Mouse (Mus musculus) CH12.LX (cell line): ENCODE measurements around the gene Ikzf3. TPM values are rescaled to one million over a fixed set of nuclear protein-coding genes. Genes with fewer than 3 reads are reported as not detected.

ENCODE experiments used
- DNase-seq: peaks from one replicate; pipeline ENCODE4 v3.0.0-alpha.2; 2013; ENCODE audit errors: extremely low read depth
- H3K27ac ChIP-seq: 2 replicates; pipeline ENCODE4 v1.5.1; 2012; ENCODE audit warnings: low read depth, mild to moderate bottlenecking, control low read depth, moderate library complexity; ENCODE audit not compliant: insufficient read depth
- H3K27me3 ChIP-seq: replicated peaks from 2 replicates; pipeline ENCODE3; 2012; ENCODE audit warnings: inconsistent platforms
- H3K36me3 ChIP-seq, 2 experiments: replicated peaks in 1 of 2; 2 replicates each; pipeline versions ENCODE3 to v1.6.1; 2012; ENCODE audit warnings: inconsistent platforms in 1 of 2, low read length in 1 of 2, mild to moderate bottlenecking in 1 of 2, mixed read lengths in 1 of 2, moderate library complexity in 1 of 2; ENCODE audit not compliant: control insufficient read depth in 1 of 2, insufficient read depth in 1 of 2
- H3K4me1 ChIP-seq, 2 experiments: 2 replicates each; pipeline ENCODE4 v1.6.1; 2012; ENCODE audit warnings: inconsistent platforms in 1 of 2, moderate library complexity in 1 of 2; ENCODE audit not compliant: insufficient read depth in 2 of 2, control insufficient read depth in 1 of 2
- H3K4me2 ChIP-seq: 2 replicates; pipeline ENCODE4 v1.6.1; 2012; ENCODE audit warnings: low read depth, mild to moderate bottlenecking, control low read depth; ENCODE audit not compliant: poor library complexity, insufficient read depth, severe bottlenecking
- H3K4me3 ChIP-seq, 3 experiments: fragments of 150-350 bp in 1 of 3; sonication (generic) in 1 of 3; replicated peaks in 1 of 3; 2 replicates each; pipeline versions ENCODE3 to v1.5.1; 2011 to 2012; ENCODE audit warnings: low read depth in 2 of 3, low read length in 2 of 3, mild to moderate bottlenecking in 2 of 3, moderate library complexity in 2 of 3, control low read depth in 1 of 3, improper control_type of control experiment in 1 of 3, inconsistent platforms in 1 of 3, mixed read lengths in 1 of 3; ENCODE audit not compliant: poor library complexity in 1 of 3
- H3K79me2 ChIP-seq: replicated peaks from 2 replicates; pipeline ENCODE4 v1.6.1; 2012; ENCODE audit warnings: mild to moderate bottlenecking, moderate library complexity; ENCODE audit not compliant: control insufficient read depth, poor library complexity, insufficient read depth, severe bottlenecking; ENCODE audit errors: extremely low read depth
- H3K9ac ChIP-seq: 2 replicates; pipeline ENCODE4 v1.6.1; 2012; ENCODE audit warnings: low read depth, mild to moderate bottlenecking, control low read depth, moderate library complexity; ENCODE audit not compliant: insufficient read depth
- H3K9me3 ChIP-seq: replicated peaks from 2 replicates; pipeline ENCODE3; 2012; ENCODE audit warnings: low read length, inconsistent platforms, mixed read lengths
- BHLHE40 ChIP-seq: IDR thresholded peaks from 2 replicates; pipeline ENCODE4 v1.6.1; 2011; ENCODE audit warnings: mild to moderate bottlenecking, low read depth, low read length, improper control_type of control experiment
- CHD1 ChIP-seq: IDR thresholded peaks from 2 replicates; pipeline ENCODE4 v1.6.1; 2012; ENCODE audit warnings: low read depth, low read length, improper control_type of control experiment, inconsistent platforms
- CHD2 ChIP-seq: IDR thresholded peaks from 2 replicates; pipeline ENCODE4 v1.6.1; 2011; ENCODE audit warnings: low read length, improper control_type of control experiment
- CTCF ChIP-seq, 2 experiments: IDR thresholded peaks in 1 of 2; conservative IDR thresholded peaks in 1 of 2; 2 replicates each; pipeline ENCODE4 v1.5.1; 2011 to 2012; ENCODE audit warnings: low read depth in 2 of 2, low read length in 2 of 2, improper control_type of control experiment in 1 of 2, inconsistent platforms in 1 of 2, mild to moderate bottlenecking in 1 of 2, moderate library complexity in 1 of 2
- E2F4 ChIP-seq: IDR thresholded peaks from 2 replicates; pipeline ENCODE4 v1.6.1; 2011; ENCODE audit warnings: low read depth, low read length, improper control_type of control experiment; ENCODE audit not compliant: insufficient replicate concordance
- ELF1 ChIP-seq: IDR thresholded peaks from 2 replicates; pipeline ENCODE4 v1.6.1; 2014; ENCODE audit warnings: low read depth, mild to moderate bottlenecking, inconsistent platforms, low read length, improper control_type of control experiment
- EP300 ChIP-seq: IDR thresholded peaks from 2 replicates; pipeline ENCODE4 v1.6.1; 2011; ENCODE audit warnings: low read length, improper control_type of control experiment
- ETS1 ChIP-seq: conservative IDR thresholded peaks from 2 replicates; pipeline ENCODE4 v1.6.1; 2012; ENCODE audit warnings: low read depth, mild to moderate bottlenecking, inconsistent platforms, low read length, improper control_type of control experiment, moderate library complexity
- GABPA ChIP-seq: IDR thresholded peaks from 2 replicates; pipeline ENCODE4 v1.6.1; 2012; ENCODE audit warnings: low read depth, low read length, improper control_type of control experiment, inconsistent platforms; ENCODE audit not compliant: insufficient replicate concordance
- HCFC1 ChIP-seq: IDR thresholded peaks from 2 replicates; pipeline ENCODE4 v1.6.1; 2012; ENCODE audit warnings: low read depth, mild to moderate bottlenecking, inconsistent platforms, low read length, improper control_type of control experiment
- IRF4 ChIP-seq: IDR thresholded peaks from 2 replicates; pipeline ENCODE4 v1.6.1; 2014; ENCODE audit warnings: low read depth, mild to moderate bottlenecking, inconsistent platforms, low read length, improper control_type of control experiment
- JUN ChIP-seq: IDR thresholded peaks from 2 replicates; pipeline ENCODE4 v1.6.1; 2011; ENCODE audit warnings: low read depth, mild to moderate bottlenecking, low read length, improper control_type of control experiment, moderate library complexity; ENCODE audit not compliant: insufficient read depth
- JUND ChIP-seq: conservative IDR thresholded peaks from 2 replicates; pipeline ENCODE4 v1.6.1; 2011; ENCODE audit warnings: low read depth, low read length, improper control_type of control experiment
- KAT2A ChIP-seq: IDR thresholded peaks from 2 replicates; pipeline ENCODE4 v1.6.1; 2012; ENCODE audit warnings: low read length, improper control_type of control experiment, inconsistent platforms; ENCODE audit not compliant: insufficient replicate concordance
- MAFK ChIP-seq: IDR thresholded peaks from 2 replicates; pipeline ENCODE4 v1.6.1; 2011; ENCODE audit warnings: low read length, improper control_type of control experiment; ENCODE audit not compliant: insufficient replicate concordance
- MAX ChIP-seq: IDR thresholded peaks from 2 replicates; pipeline ENCODE4 v1.6.1; 2011; ENCODE audit warnings: low read length, improper control_type of control experiment
- MAZ ChIP-seq: IDR thresholded peaks from 2 replicates; pipeline ENCODE4 v1.6.1; 2012; ENCODE audit warnings: low read depth, mild to moderate bottlenecking, inconsistent platforms, low read length, improper control_type of control experiment, moderate library complexity
- MEF2A ChIP-seq: IDR thresholded peaks from 2 replicates; pipeline ENCODE4 v1.6.1; 2014; ENCODE audit warnings: low read depth, mild to moderate bottlenecking, inconsistent platforms, low read length, improper control_type of control experiment, borderline replicate concordance
- MXI1 ChIP-seq: IDR thresholded peaks from 2 replicates; pipeline ENCODE4 v1.6.1; 2011; ENCODE audit warnings: mild to moderate bottlenecking, low read depth, low read length, improper control_type of control experiment
- MYC ChIP-seq: IDR thresholded peaks from 2 replicates; pipeline ENCODE4 v1.6.1; 2011; ENCODE audit warnings: low read depth, mild to moderate bottlenecking, improper control_type of control experiment, low read length
- NELFE ChIP-seq: IDR thresholded peaks from 2 replicates; pipeline ENCODE4 v1.6.1; 2011; ENCODE audit warnings: low read depth, low read length, improper control_type of control experiment
- NRF1 ChIP-seq: IDR thresholded peaks from 2 replicates; pipeline ENCODE4 v1.6.1; 2014; ENCODE audit warnings: low read depth, mild to moderate bottlenecking, inconsistent platforms, low read length, improper control_type of control experiment, moderate library complexity
- PAX5 ChIP-seq: IDR thresholded peaks from 2 replicates; pipeline ENCODE4 v1.6.1; 2012; ENCODE audit warnings: low read length, inconsistent platforms, mixed read lengths
- POLR2A ChIP-seq: IDR thresholded peaks from 2 replicates; pipeline ENCODE4 v1.6.1; 2011; ENCODE audit warnings: low read depth, mild to moderate bottlenecking, improper control_type of control experiment, low read length
- POLR2AphosphoS2 ChIP-seq: IDR thresholded peaks from 2 replicates; pipeline ENCODE4 v1.6.1; 2011; ENCODE audit warnings: low read depth, low read length, improper control_type of control experiment
- RAD21 ChIP-seq: IDR thresholded peaks from 2 replicates; pipeline ENCODE4 v1.6.1; 2011; ENCODE audit warnings: low read depth, mild to moderate bottlenecking, low read length, improper control_type of control experiment, moderate library complexity
- RCOR1 ChIP-seq: conservative IDR thresholded peaks from 2 replicates; pipeline ENCODE4 v1.6.1; 2012; ENCODE audit warnings: low read depth, mild to moderate bottlenecking, inconsistent platforms, low read length, improper control_type of control experiment
- SIN3A ChIP-seq: IDR thresholded peaks from 2 replicates; pipeline ENCODE4 v1.6.1; 2012; ENCODE audit warnings: low read length, improper control_type of control experiment, inconsistent platforms
- SMC3 ChIP-seq: IDR thresholded peaks from 2 replicates; pipeline ENCODE4 v1.6.1; 2011; ENCODE audit warnings: low read depth, low read length, improper control_type of control experiment
- TBP ChIP-seq: conservative IDR thresholded peaks from 2 replicates; pipeline ENCODE4 v1.6.1; 2011; ENCODE audit warnings: low read depth, low read length, improper control_type of control experiment
- TCF12 ChIP-seq: IDR thresholded peaks from 2 replicates; pipeline ENCODE4 v1.6.1; 2014; ENCODE audit warnings: low read depth, mild to moderate bottlenecking, inconsistent platforms, low read length, improper control_type of control experiment
- UBTF ChIP-seq: IDR thresholded peaks from 2 replicates; pipeline ENCODE4 v1.6.1; 2012; ENCODE audit warnings: low read depth, mild to moderate bottlenecking, inconsistent platforms, low read length, improper control_type of control experiment, moderate library complexity
- USF1 ChIP-seq: IDR thresholded peaks from 2 replicates; pipeline ENCODE4 v1.6.1; 2014; ENCODE audit warnings: low read depth, mild to moderate bottlenecking, inconsistent platforms, low read length, improper control_type of control experiment
- USF2 ChIP-seq: conservative IDR thresholded peaks from 2 replicates; pipeline ENCODE4 v1.6.1; 2011; ENCODE audit warnings: low read depth, low read length, improper control_type of control experiment
- ZC3H11A ChIP-seq: IDR thresholded peaks from 2 replicates; pipeline ENCODE4 v1.6.1; 2012; ENCODE audit warnings: low read depth, mild to moderate bottlenecking, inconsistent platforms, low read length, improper control_type of control experiment
- ZKSCAN1 ChIP-seq: IDR thresholded peaks from 2 replicates; pipeline ENCODE4 v1.6.1; 2012; ENCODE audit warnings: low read depth, inconsistent platforms, low read length, improper control_type of control experiment, borderline replicate concordance
- ZMIZ1 ChIP-seq: IDR thresholded peaks from 2 replicates; pipeline ENCODE4 v1.6.1; 2012; ENCODE audit warnings: low read depth, mild to moderate bottlenecking, inconsistent platforms, low read length, improper control_type of control experiment
- ZNF384 ChIP-seq: IDR thresholded peaks from 2 replicates; pipeline ENCODE4 v1.6.1; 2012; ENCODE audit warnings: low read depth, low read length, improper control_type of control experiment, inconsistent platforms
- dilution Hi-C: fragments of 300-500 bp; cut with MboI; formaldehyde crosslinking; loops from 2 replicates; pipeline ENCODE4 v1.14.3; 2020; ENCODE audit warnings: low sequenced_read_pairs; ENCODE audit not compliant: extremely low pct_unique_long_range_greater_than_20kb, extremely low pct_ligation_motif_present
- in situ Hi-C: fragments of 300-500 bp; cut with MboI; formaldehyde crosslinking; loops from 3 replicates; pipeline ENCODE4 v1.14.3; 2019; ENCODE audit warnings: low sequenced_read_pairs, low pct_ligation_motif_present, low pct_unique_long_range_greater_than_20kb, mixed read lengths
- polyA plus RNA-seq: library from polyadenylated mRNA; unstranded; fragments of >175 nt; gene quantifications from 2 replicates; pipeline ENCODE4 v1.2.1, GENCODE M21; 2012; ENCODE audit warnings: low read depth; ENCODE audit not compliant: insufficient read length
- total RNA-seq, 2 experiments: library from RNA; depleted of rRNA; stranded (reverse); fragments of 300-350 nt in 1 of 2; fragments of >200 nt in 1 of 2; gene quantifications; 2 replicates each; pipeline ENCODE4 v1.2.3; 2012 to 2014

Gene Ikzf3
- total and polyA plus RNA-seq, 3 experiments = 110 to 238 (median 130) TPM

GRCm38 (mm10) chr11:98438331-98439158 is 107.3 kb downstream of the Ikzf3 start, which contains the start of gene Mien1:
Gene Mien1, minus strand, starts transcription at chr11:98438991.
- peak; percentile 95 for DNase-seq
- peaks cover 2% of the 10 kb centered on the region for H3K9me3 ChIP-seq
- dilution Hi-C loops = no loop called here
- peaks cover 0 to 10% of the 10 kb centered on the region in 2 experiments; a peak in 3 of 4 replicates for H3K4me1 ChIP-seq
- peak within 1 kb of the TSS; percentile 62 to 84 (median 67) for H3K4me3 ChIP-seq
- TF ChIP-seq MAZ = peak; percentile 95
- TF ChIP-seq USF1 = peak; percentile 99
- peak; percentile 29; the same call in 1 of the 2 replicates for TF ChIP-seq JUN
- TF ChIP-seq HCFC1 = peak; percentile 82
- peak; percentile 54 for TF ChIP-seq RAD21
- peak; percentile 29; the same call in 1 of the 2 replicates for TF ChIP-seq NRF1
- peak; percentile 46 for TF ChIP-seq ETS1
- TF ChIP-seq ZNF384 = peak; percentile 67
- peak; percentile 85 for TF ChIP-seq MXI1
- peak; percentile 80; the same call in 1 of the 2 replicates for TF ChIP-seq MEF2A
- TF ChIP-seq SIN3A = peak; percentile 96
- TF ChIP-seq MAX = peak; percentile 99
- peak; percentile 53; the same call in 1 of the 2 replicates for TF ChIP-seq MYC
- no peak for TF ChIP-seq PAX5
- TF ChIP-seq ZKSCAN1 = no peak
- peak; percentile 100 for TF ChIP-seq ELF1
- peak; percentile 78 for TF ChIP-seq POLR2A
- 0 out of 2 replicates have a peak, but pooled peaks have one; percentile 48 for TF ChIP-seq KAT2A
- no peak for TF ChIP-seq E2F4
- peak; percentile 54 to 96; a peak in 2 of 4 replicates for TF ChIP-seq CTCF (conservative IDR thresholded peaks at IDR 0.05 in 1 of 2, IDR thresholded peaks at IDR 0.05 in 1 of 2; ENCODE audit: low read depth in 2 of 2, low read length in 2 of 2)
- TF ChIP-seq ZMIZ1 = peak; percentile 71
- TF ChIP-seq NELFE = peak; percentile 83
- no peak for TF ChIP-seq MAFK
- peak; percentile 93 for TF ChIP-seq TCF12
- TF ChIP-seq USF2 = peak; percentile 97
- TF ChIP-seq JUND = no peak
- TF ChIP-seq CHD2 = no peak
- no peak for TF ChIP-seq ZC3H11A
- peak; percentile 99 for TF ChIP-seq BHLHE40
- no peak for TF ChIP-seq CHD1
- peak; percentile 82 for TF ChIP-seq SMC3
- TF ChIP-seq POLR2AphosphoS2 = peak; percentile 84; the same call in 1 of the 2 replicates
- no peak for TF ChIP-seq GABPA
- TF ChIP-seq UBTF = no peak
- 0 out of 2 replicates have a peak, but pooled peaks have one; percentile 62 for TF ChIP-seq RCOR1
- peak; percentile 74; the same call in 1 of the 2 replicates for TF ChIP-seq IRF4
- 0 out of 2 replicates have a peak, but pooled peaks have one; percentile 16 for TF ChIP-seq TBP
- no peak for TF ChIP-seq EP300
- TF ChIP-seq, all 38 proteins: peak for 27
- Histone ChIP-seq H3K27me3 (no peaks in the 10 kb centered on the region), H3K79me2 (no peaks in the 10 kb centered on the region), H3K36me3 (peaks cover 4 to 21% of the 10 kb centered on the region in 2 experiments), H3K4me2 (peak within 1 kb of the TSS; percentile 50), H3K27ac (no peak within 1 kb of the TSS), H3K9ac (peak within 1 kb of the TSS; percentile 45)
- in situ Hi-C loops = no loop called here
